Mouse (Mus musculus): Measurements from ENCODE around the gene Adamtsl5. TPM values are rescaled to one million over a fixed set of nuclear protein-coding genes. Genes with fewer than 3 reads are reported as not detected.

The Adamtsl5 gene
- polyA plus RNA-seq, 1 experiment, result 5.5 TPM

DNA sequence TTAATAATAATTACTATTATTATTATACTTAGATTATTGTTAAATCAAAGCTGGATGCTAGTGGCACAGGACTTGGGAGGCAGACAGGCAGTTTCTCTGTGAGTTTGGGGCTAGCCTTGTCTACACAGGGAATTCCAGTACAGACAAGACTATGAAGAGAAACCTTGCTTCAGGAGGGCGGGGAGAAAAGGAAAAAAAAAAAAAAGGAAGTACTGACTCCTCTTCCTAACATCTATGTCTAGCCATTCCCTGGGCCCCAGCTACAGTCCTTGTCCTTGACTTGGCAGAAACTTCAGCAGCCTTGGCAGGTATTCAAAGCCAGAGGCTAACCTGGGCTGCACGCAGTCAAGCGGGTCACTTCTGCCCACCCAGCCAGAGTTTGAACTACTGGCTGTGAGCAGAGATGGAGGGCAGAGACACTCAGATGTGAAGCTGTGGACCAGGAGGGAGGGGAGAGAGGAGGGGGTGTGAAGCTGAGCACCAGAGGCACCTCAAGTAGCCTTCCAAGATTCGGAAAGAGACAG lies 41.0 kb upstream of the Adamtsl5 start:
- Histone ChIP-seq H3K27me3 (replicated peaks; ENCODE audit: control insufficient read depth, insufficient read depth, low read length) (no peaks in the 10 kb centered on the region), H3K4me1 (ENCODE audit: control insufficient read depth, insufficient read depth, low read length) (peaks cover 20% of the 10 kb centered on the region; the same call in 1 of the 2 replicates), H3K36me3 (ENCODE audit: control insufficient read depth, insufficient read depth, low read length) (no peaks in the 10 kb centered on the region), H3K4me3 (ENCODE audit: insufficient read depth, low read depth, low read length) (no peak overlapping the region), H3K27ac (ENCODE audit: insufficient read depth, low read depth, low read length) (no peak overlapping the region)
- TF ChIP-seq CTCF (conservative IDR thresholded peaks at IDR 0.05; ENCODE audit: insufficient read depth, insufficient read length, low read depth, low read length) (no peak), POLR2A (IDR thresholded peaks at IDR 0.05; ENCODE audit: low read depth, low read length) (no peak)
- WGBS, result 52% methylated on average over 4 of the region's 4 CpGs
- DNase-seq, result peak; percentile 45

DNA sequence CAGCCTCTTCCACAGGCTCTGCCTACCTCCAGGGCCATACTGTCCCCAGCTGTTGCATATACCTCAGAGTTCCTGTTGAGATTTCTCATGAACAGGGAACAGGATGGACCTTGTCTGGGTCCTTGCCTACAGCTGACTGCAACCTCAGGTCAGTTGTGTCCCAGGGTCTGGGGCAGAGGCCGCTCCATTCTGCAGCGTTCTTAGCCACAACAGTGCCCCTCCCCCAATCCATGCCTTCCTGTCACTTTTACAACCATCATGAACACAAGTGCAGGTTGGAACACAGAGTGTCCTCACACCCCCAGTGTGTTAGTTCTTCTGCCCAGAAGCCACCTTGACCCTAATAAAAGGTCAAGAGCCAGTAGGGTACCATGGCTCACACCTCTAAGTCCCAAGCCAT lies 40.5 kb upstream of the Adamtsl5 start:
- no peak overlapping the region for H3K4me3 ChIP-seq (ENCODE audit: insufficient read depth, low read depth, low read length)
- no peak for TF ChIP-seq CTCF (conservative IDR thresholded peaks at IDR 0.05; ENCODE audit: insufficient read depth, insufficient read length, low read depth, low read length)
- TF ChIP-seq POLR2A (IDR thresholded peaks at IDR 0.05; ENCODE audit: low read depth, low read length), result no peak
- no peak for DNase-seq
- H3K36me3 ChIP-seq (ENCODE audit: control insufficient read depth, insufficient read depth, low read length), result no peaks in the 10 kb centered on the region
- WGBS, result 32% methylated on average over 2 of the region's 2 CpGs
- no peak overlapping the region for H3K27ac ChIP-seq (ENCODE audit: insufficient read depth, low read depth, low read length)
- H3K4me1 ChIP-seq (ENCODE audit: control insufficient read depth, insufficient read depth, low read length), result peaks cover 20% of the 10 kb centered on the region; the same call in 1 of the 2 replicates
- no peaks in the 10 kb centered on the region for H3K27me3 ChIP-seq (replicated peaks; ENCODE audit: control insufficient read depth, insufficient read depth, low read length)

DNA sequence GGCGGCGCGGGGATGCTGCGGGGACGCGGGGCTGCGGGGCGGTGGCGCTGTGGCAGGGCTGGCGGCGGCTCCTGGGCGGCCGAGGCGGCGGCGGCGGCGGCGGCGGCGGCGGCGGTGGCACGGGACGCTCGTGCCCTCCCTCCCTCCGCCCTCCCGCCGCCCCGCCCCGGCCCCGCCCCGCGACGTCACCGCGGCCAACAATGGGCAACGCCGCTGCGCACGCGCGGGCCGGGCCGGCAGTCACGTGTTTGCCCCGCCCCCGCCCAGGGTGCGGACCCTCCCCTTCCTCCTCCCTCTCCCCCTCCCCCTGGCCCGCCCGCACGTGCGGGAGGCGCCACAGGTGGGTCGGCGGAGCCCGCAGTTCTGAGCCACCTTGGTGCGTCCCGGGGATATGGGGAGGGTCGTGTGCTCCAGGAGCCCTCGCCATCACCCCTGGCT lies 39.3 kb upstream of the Adamtsl5 start, which contains the start of gene Mex3d:
Gene Mex3d, minus strand, starts transcription at position 138 of the 438 bp plus-strand sequence.
- 2% methylated on average over 43 of the region's 61 CpGs for WGBS
- Histone ChIP-seq H3K4me1 (ENCODE audit: control insufficient read depth, insufficient read depth, low read length) (peaks cover 13% of the 10 kb centered on the region; the same call in 1 of the 2 replicates), H3K27ac (ENCODE audit: insufficient read depth, low read depth, low read length) (peak within 1 kb of the TSS; percentile 46), H3K4me3 (ENCODE audit: insufficient read depth, low read depth, low read length) (peak within 1 kb of the TSS; percentile 73), H3K36me3 (ENCODE audit: control insufficient read depth, insufficient read depth, low read length) (no peaks in the 10 kb centered on the region), H3K27me3 (replicated peaks; ENCODE audit: control insufficient read depth, insufficient read depth, low read length) (no peaks in the 10 kb centered on the region)
- peak; percentile 92 for DNase-seq
- TF ChIP-seq POLR2A (IDR thresholded peaks at IDR 0.05; ENCODE audit: low read depth, low read length), result no peak
- TF ChIP-seq CTCF (conservative IDR thresholded peaks at IDR 0.05; ENCODE audit: insufficient read depth, insufficient read length, low read depth, low read length), result no peak

DNA sequence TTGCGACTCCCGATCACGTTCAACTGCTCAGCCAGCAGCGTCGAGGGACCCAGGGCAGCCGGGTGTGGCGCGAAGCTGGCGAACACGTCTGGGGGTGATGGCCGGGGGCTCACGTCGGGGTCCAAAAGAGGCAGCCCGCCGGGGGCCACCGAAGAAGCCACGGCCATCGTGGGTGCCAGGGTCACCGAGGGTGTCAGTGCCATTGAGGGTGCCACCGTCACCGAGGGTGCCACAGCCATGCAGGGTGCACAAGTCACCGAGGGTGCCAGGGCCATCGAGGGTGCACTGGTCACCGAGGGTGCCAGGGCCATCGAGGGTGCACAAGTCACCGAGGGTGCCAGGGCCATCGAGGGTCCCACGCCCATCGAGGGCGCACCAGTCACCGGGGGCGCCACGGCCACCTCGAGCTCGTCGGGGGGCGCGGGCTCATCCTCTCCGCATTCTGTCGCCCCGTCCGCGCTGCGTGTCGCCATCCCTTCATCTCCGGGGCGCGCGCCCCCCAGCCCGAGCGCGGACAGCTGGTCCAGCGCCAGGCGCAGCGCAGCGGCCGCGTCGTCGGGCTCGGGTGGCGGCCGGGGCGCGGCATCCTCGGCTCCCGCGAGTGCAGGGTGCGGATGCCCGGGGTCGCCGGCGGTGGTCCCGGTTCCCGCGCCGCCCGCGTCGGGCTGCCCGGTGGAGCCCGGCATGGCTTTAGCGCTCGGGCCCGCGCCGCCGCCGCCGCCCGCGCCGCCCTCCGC lies 38.7 kb upstream of the Adamtsl5 start:
- peak overlapping the region; percentile 72 for H3K4me3 ChIP-seq (ENCODE audit: insufficient read depth, low read depth, low read length)
- no peak for DNase-seq
- no peak for TF ChIP-seq CTCF (conservative IDR thresholded peaks at IDR 0.05; ENCODE audit: insufficient read depth, insufficient read length, low read depth, low read length)
- TF ChIP-seq POLR2A (IDR thresholded peaks at IDR 0.05; ENCODE audit: low read depth, low read length), result no peak
- no peaks in the 10 kb centered on the region for H3K36me3 ChIP-seq (ENCODE audit: control insufficient read depth, insufficient read depth, low read length)
- no peak overlapping the region for H3K27ac ChIP-seq (ENCODE audit: insufficient read depth, low read depth, low read length)
- WGBS, result 4% methylated on average over 91 of the region's 94 CpGs
- no peaks in the 10 kb centered on the region for H3K27me3 ChIP-seq (replicated peaks; ENCODE audit: control insufficient read depth, insufficient read depth, low read length)
- peaks cover 11% of the 10 kb centered on the region; the same call in 1 of the 2 replicates for H3K4me1 ChIP-seq (ENCODE audit: control insufficient read depth, insufficient read depth, low read length)

DNA sequence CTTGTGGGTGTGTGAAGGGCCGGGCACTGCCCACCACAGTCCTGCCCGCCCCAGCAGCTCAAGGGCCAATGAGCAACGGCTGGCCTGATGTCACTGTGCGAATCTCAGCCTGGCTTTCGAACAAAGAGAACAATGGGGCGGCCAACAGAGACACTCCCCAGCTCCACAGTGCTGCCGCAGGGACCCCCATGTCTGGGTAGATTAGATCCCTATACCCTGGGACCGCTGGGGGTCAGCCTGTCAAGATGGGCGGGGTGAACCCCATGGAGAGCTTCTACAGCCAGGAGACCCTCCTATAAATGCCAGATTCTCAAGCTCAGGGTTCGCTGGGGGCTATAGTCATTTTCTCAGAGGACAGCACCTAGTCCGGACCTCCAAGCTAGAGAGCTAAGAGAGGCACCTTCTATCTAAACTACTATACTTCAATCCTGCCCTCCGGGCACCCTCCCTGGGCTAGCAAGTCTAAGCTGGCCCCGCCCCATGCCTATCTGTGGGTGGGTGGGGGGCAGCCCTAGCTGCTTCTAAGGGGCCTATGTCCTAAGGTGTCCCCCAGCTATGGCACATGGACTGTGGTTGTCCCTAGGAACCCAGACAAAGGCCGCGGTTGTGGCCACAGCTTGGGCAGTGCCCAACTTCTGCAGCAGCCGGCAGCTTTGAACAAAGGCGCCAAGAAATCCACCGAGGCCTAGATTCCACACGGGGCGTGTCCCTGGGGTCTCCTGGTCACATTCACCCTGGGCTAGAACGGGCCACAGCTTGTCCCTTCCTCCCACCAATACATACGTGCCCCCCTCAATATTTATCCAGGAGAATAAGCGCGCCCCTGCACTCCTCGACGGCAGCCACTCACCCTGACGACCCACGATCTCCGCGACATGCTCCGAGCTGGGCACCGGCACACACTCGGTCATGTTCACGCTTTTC lies 37.9 kb upstream of the Adamtsl5 start:
- Histone ChIP-seq H3K4me3 (ENCODE audit: insufficient read depth, low read depth, low read length) (peak overlapping the region; percentile 72), H3K27me3 (replicated peaks; ENCODE audit: control insufficient read depth, insufficient read depth, low read length) (no peaks in the 10 kb centered on the region), H3K36me3 (ENCODE audit: control insufficient read depth, insufficient read depth, low read length) (no peaks in the 10 kb centered on the region), H3K27ac (ENCODE audit: insufficient read depth, low read depth, low read length) (no peak overlapping the region), H3K4me1 (ENCODE audit: control insufficient read depth, insufficient read depth, low read length) (peaks cover 11% of the 10 kb centered on the region; the same call in 1 of the 2 replicates)
- 10% methylated on average over 34 of the region's 34 CpGs for WGBS
- DNase-seq, result no peak
- TF ChIP-seq POLR2A (IDR thresholded peaks at IDR 0.05; ENCODE audit: low read depth, low read length) (no peak), CTCF (conservative IDR thresholded peaks at IDR 0.05; ENCODE audit: insufficient read depth, insufficient read length, low read depth, low read length) (no peak)

DNA sequence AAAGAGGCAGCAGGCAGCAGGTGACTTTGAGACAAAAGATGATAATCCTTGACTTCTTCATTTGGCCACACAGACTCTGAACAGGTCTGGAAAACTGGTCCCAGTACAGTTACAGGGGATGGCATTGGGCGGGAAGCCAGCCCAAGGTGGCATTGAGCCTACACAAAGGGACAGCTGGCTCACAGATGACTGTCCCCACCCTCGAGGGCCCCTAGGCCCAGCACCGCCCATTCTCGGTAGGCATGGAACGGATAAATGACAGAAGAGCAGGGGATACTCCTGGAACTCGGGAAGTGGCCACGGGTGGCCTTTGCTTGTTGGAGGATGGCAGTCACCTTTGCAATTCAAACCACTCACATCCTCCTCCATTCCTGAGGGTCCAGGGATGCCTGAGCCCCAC lies 37.1 kb upstream of the Adamtsl5 start:
- DNase-seq, result no peak
- Histone ChIP-seq H3K27me3 (replicated peaks; ENCODE audit: control insufficient read depth, insufficient read depth, low read length) (no peaks in the 10 kb centered on the region), H3K4me1 (ENCODE audit: control insufficient read depth, insufficient read depth, low read length) (peaks cover 10% of the 10 kb centered on the region; the same call in 1 of the 2 replicates), H3K36me3 (ENCODE audit: control insufficient read depth, insufficient read depth, low read length) (no peaks in the 10 kb centered on the region), H3K4me3 (ENCODE audit: insufficient read depth, low read depth, low read length) (no peak overlapping the region), H3K27ac (ENCODE audit: insufficient read depth, low read depth, low read length) (no peak overlapping the region)
- TF ChIP-seq POLR2A (IDR thresholded peaks at IDR 0.05; ENCODE audit: low read depth, low read length) (no peak), CTCF (conservative IDR thresholded peaks at IDR 0.05; ENCODE audit: insufficient read depth, insufficient read length, low read depth, low read length) (no peak)
- 61% methylated on average over 7 of the region's 7 CpGs for WGBS

Data from kidney, adult 2 months (tissue).